ENCODE assay signal across 9 mouse cellular contexts in the genomic region with DNA sequence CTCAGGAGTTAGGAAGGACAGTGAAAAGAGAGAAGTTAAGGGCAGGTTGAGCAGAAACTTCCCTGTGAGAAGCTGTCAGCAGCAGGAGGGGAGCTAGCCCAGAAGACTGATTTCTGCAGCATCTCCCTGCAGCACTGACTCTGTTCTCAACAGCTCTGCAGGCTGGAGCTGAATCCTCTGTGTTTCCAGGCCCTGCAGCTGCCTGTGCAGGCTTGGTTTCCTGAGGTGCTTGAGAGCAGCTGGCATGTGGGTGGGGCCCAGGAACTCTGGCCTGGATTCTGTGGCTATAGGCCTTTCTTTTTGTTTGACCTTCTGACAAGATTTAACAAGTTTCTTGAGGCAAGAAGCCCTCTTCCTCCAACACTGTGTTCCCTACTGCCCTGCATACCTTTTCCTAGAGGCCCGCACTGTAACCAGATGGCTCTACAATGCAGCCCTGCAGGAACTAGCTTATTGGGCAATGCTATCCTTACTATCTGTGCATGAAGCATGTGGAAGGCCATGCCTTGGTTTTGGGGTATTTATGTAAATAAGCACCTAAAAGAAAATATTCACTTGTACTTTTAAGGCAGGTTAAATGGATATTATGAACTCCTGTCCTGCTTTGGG. TPM values are rescaled to one million over a fixed set of nuclear protein-coding genes. Genes with fewer than 3 reads are reported as not detected.
DNase-seq lines count a peak whose midpoint lies in the region; ATAC-seq and TF ChIP-seq lines count a peak whose summit lies in the region.
"Had no signal": no experiment of that assay in that cellular context is flagged by ENCODE, and none has a peak within 500 bp of the region (broad histone marks: within the 10 kb centered on the region; RNA-seq: fewer than 3 reads in every experiment).

No protein-coding gene starts in this region.

- H3K4me3 ChIP-seq in ES-E14 (ENCODE audit: insufficient read depth in 1 of 2, low read depth in 1 of 2, low read length in 2 of 2, poor library complexity in 1 of 2, severe bottlenecking in 1 of 2) = no peak overlapping the region
- no peak overlapping the region for H3K4me3 ChIP-seq in forebrain, embryonic 14.5 days (ENCODE audit: low read depth, low read length)
- no peak overlapping the region for H3K4me3 ChIP-seq in limb, embryonic 14.5 days (replicated peaks; ENCODE audit: low read length)
- H3K4me3 ChIP-seq: liver, embryonic 15.5 days had no signal

- peaks cover 5 to 8% of the 10 kb centered on the region in 2 experiments; a peak in 3 of 4 replicates for H3K4me1 ChIP-seq in ES-E14 (ENCODE audit: control insufficient read depth in 2 of 2, insufficient read depth in 2 of 2, low read length in 2 of 2, poor library complexity in 1 of 2)
- no peaks in the 10 kb centered on the region for H3K4me1 ChIP-seq in forebrain, embryonic 14.5 days (ENCODE audit: control insufficient read depth, insufficient read depth, low read length)
- H3K4me1 ChIP-seq in limb, embryonic 14.5 days (ENCODE audit: control insufficient read depth, insufficient read depth, low read length) = no peaks in the 10 kb centered on the region; the same call in 1 of the 2 replicates
- H3K4me1 ChIP-seq: liver, embryonic 15.5 days had no signal

- no peaks in the 10 kb centered on the region for H3K9me3 ChIP-seq in ES-E14 (ENCODE audit: control insufficient read depth, insufficient read depth, low read depth, low read length)
- no peaks in the 10 kb centered on the region for H3K9me3 ChIP-seq in forebrain, embryonic 14.5 days (replicated peaks; ENCODE audit: control insufficient read depth, low read length)
- H3K9me3 ChIP-seq in limb, embryonic 14.5 days (ENCODE audit: control insufficient read depth, low read length) = no peaks in the 10 kb centered on the region
- H3K9me3 ChIP-seq: liver, embryonic 15.5 days had no signal

- in situ Hi-C loops in ES-E14 (cut with MboI; ENCODE audit: low sequenced_read_pairs in 2 of 2, unreplicated experiment in 2 of 2) = no loop called here

- no peak for TF ChIP-seq POLR2A in limb, embryonic 14.5 days (IDR thresholded peaks at IDR 0.05; ENCODE audit: borderline replicate concordance, extremely low read depth, insufficient read depth, insufficient read length)

- ATAC-seq in forebrain, embryonic 14.5 days = peak; percentile 77
- ATAC-seq in limb, embryonic 14.5 days (ENCODE audit: low FRiP score, low read depth) = peak; percentile 60; the same call in 1 of the 2 replicates

- peak overlapping the region; percentile 31; the same call in 1 of the 2 replicates for H3K27ac ChIP-seq in ES-E14 (ENCODE audit: insufficient read depth, low read depth, low read length, poor library complexity, severe bottlenecking)
- no peak overlapping the region for H3K27ac ChIP-seq in forebrain, embryonic 14.5 days (ENCODE audit: low read depth, low read length)
- no peak overlapping the region for H3K27ac ChIP-seq in limb, embryonic 14.5 days (replicated peaks; ENCODE audit: low read depth, low read length)
- H3K27ac ChIP-seq: liver, embryonic 15.5 days had no signal

- 59% methylated on average over 1 of the region's 1 CpGs for WGBS in forebrain, embryonic 14.5 days
- WGBS in limb, embryonic 14.5 days = 54% methylated on average over 1 of the region's 1 CpGs

- H3K27me3 ChIP-seq in forebrain, embryonic 14.5 days (replicated peaks; ENCODE audit: control insufficient read depth, insufficient read depth, low read length) = no peaks in the 10 kb centered on the region
- H3K27me3 ChIP-seq in limb, embryonic 14.5 days (ENCODE audit: control insufficient read depth, insufficient read depth, low read length) = no peaks in the 10 kb centered on the region
- H3K27me3 ChIP-seq: liver, embryonic 15.5 days had no signal

- DNase-seq in cerebellum, postnatal 25 days = peak; percentile 26 to 30
- DNase-seq in cerebellum, postnatal 36 days = no peak
- DNase-seq in ES-E14 (ENCODE audit: low read depth, low spot score) = no peak
- DNase-seq in forebrain, embryonic 14.5 days (ENCODE audit: low spot score) = peak; percentile 34
- peak; percentile 30 for DNase-seq in limb, embryonic 14.5 days (ENCODE audit: low spot score)
- DNase-seq in retina, postnatal 1 day = peak; percentile 59
- DNase-seq in spleen, adult 18-20 months = no peak
- no peak for DNase-seq in thymus, postnatal 0 days (ENCODE audit: low spot score)

- H3K4me2 ChIP-seq in forebrain, embryonic 14.5 days (ENCODE audit: low read length) = no peak overlapping the region
- no peak overlapping the region for H3K4me2 ChIP-seq in limb, embryonic 14.5 days (replicated peaks; ENCODE audit: low read depth, low read length, severe bottlenecking)
- H3K4me2 ChIP-seq: liver, embryonic 15.5 days had no signal

- no peak overlapping the region for H3K9ac ChIP-seq in ES-E14 (ENCODE audit: insufficient read depth, low read depth, low read length, poor library complexity, severe bottlenecking)
- H3K9ac ChIP-seq in forebrain, embryonic 14.5 days (ENCODE audit: low read length) = no peak overlapping the region
- no peak overlapping the region for H3K9ac ChIP-seq in limb, embryonic 14.5 days (ENCODE audit: low read depth, low read length, severe bottlenecking)
- H3K9ac ChIP-seq: liver, embryonic 15.5 days had no signal

- no peaks in the 10 kb centered on the region for H3K36me3 ChIP-seq in ES-E14 (ENCODE audit: control insufficient read depth, insufficient read depth, low read length, poor library complexity, severe bottlenecking)
- H3K36me3 ChIP-seq in forebrain, embryonic 14.5 days (ENCODE audit: control insufficient read depth, insufficient read depth, low read length) = no peaks in the 10 kb centered on the region
- H3K36me3 ChIP-seq in limb, embryonic 14.5 days (ENCODE audit: control insufficient read depth, insufficient read depth, low read length) = no peaks in the 10 kb centered on the region
- H3K36me3 ChIP-seq: liver, embryonic 15.5 days had no signal

TF ChIP-seq in ES-E14, 5 proteins besides CTCF, POLR2A, EP300 and RAD21:
- TF ChIP-seq MAFK (IDR thresholded peaks at IDR 0.05; ENCODE audit: insufficient read depth, low read depth, low read length) = no peak
- no peak for TF ChIP-seq CHD2 (IDR thresholded peaks at IDR 0.05; ENCODE audit: low read depth, low read length)
- no peak for TF ChIP-seq ZNF384 (IDR thresholded peaks at IDR 0.05; ENCODE audit: low read depth, low read length)
- TF ChIP-seq HCFC1 (IDR thresholded peaks at IDR 0.05; ENCODE audit: borderline replicate concordance, insufficient read depth, low read length) = no peak
- TF ChIP-seq ZC3H11A (IDR thresholded peaks at IDR 0.05; ENCODE audit: borderline replicate concordance, low read depth, low read length) = no peak

RNA-seq across cellular contexts. Expression of a gene that starts 53.1 kb away (rescaled TPM):
- total RNA-seq in ES-E14 (2012; rRNA removed) = 10.6 and 12.8 TPM in 2 replicates
- polyA plus RNA-seq in forebrain, embryonic 14.5 days (2014; fragmentation: Nextera tagmentation; extraction: Ambion mirVana) = 13.2 and 15.6 TPM in 2 replicates
- 11.1 and 13.0 TPM in 2 replicates for polyA plus RNA-seq in limb, embryonic 14.5 days (2012; rRNA removed)
- 10.6 and 11.5 TPM in 2 replicates for polyA plus RNA-seq in limb, embryonic 14.5 days (2014; fragmentation: Nextera tagmentation; extraction: Ambion mirVana)
- polyA plus RNA-seq in thymus, postnatal 0 days (2015; fragmentation: Nextera tagmentation; extraction: Ambion mirVana) = 1.7 and 2.0 TPM in 2 replicates

Comparison
In these comparisons a context has a peak if more than half of its experiments do, and no peak if none do; other contexts are left out.
1. DNase-seq: peak in cerebellum, postnatal 25 days (2 of 2), forebrain, embryonic 14.5 days (single experiment), limb, embryonic 14.5 days (single experiment) and retina, postnatal 1 day (single experiment); none in cerebellum, postnatal 36 days (0 of 2), ES-E14 (single experiment), spleen, adult 18-20 months (0 of 2) and thymus, postnatal 0 days (single experiment).